Mouse (Mus musculus): ENCODE measurements around the gene Npnt. TPM values are rescaled to one million over a fixed set of nuclear protein-coding genes. Genes with fewer than 3 reads are reported as not detected.

Gene Npnt
- polyA plus RNA-seq, 1 experiment from 2014 or later: 48.0 TPM

DNA sequence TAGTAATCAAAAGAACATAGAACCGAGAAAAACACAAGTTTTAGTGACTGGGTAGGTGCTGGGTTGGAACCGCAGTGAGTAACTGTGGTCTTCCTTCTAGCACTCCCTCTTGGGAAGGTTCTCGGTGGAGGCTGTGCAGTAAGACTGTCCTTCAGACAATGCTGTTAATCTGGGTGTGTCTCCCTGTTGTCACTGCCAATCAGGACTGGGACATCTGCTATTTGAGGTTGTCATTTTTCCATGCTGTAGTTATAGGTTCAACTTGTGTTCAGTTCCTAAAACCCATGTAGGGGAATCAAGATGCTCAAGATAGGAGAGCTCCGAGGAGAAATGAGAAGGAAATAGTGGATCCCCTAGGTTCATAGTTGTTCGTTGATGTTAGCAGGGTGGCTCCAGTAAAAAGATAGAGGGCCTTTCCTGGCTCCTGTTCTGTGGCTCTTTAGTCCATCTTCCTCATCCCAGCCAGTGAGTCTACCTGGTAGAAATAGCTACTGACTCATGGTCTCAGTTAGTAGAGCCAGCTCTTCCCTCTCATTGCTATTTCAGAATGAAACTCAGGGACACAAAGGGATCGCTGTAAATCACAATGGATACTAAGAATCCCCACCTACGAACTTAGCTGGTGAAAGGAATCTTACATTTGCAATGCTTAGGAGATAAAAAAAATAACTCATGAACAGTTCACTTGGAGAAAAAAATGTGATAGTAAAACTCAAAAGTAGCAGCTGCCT, 12.7 kb upstream of the Npnt start:
- no peaks in the 10 kb centered on the region for H3K27me3 ChIP-seq (ENCODE audit: control insufficient read depth, insufficient read depth, low read length)

DNA sequence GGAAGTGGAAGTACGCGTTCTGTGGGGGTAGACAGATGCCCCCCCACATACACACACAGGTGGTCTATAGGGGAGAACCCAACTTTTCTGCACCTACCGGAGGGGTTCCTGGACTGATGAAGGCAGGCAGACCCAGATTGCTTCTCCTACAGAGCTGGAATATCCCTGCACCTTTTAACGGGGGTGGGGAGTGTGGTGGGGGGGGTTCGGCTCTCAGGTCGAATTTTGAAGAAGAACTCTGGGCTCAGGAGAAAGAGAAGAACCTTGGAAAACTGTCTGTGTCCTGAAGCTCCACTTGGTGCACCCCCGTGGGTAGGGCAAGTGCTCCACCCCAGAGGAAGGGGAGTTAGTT, 414 bp upstream of the Npnt start:
- TF ChIP-seq CTCF (IDR thresholded peaks at IDR 0.05; ENCODE audit: low read depth): no peak
- no peak for TF ChIP-seq EP300 (optimal IDR thresholded peaks at IDR 0.05)
- peak overlapping the region; percentile 98 for H3K4me2 ChIP-seq (replicated peaks; ENCODE audit: low read depth)
- peak overlapping the region; percentile 67 for H3K9ac ChIP-seq (ENCODE audit: low read length)
- H3K4me1 ChIP-seq (replicated peaks; ENCODE audit: control insufficient read depth, insufficient read depth): no peaks in the 10 kb centered on the region; the same call in 1 of the 2 replicates
- DNase-seq (ENCODE audit: low spot score) (no peak), ATAC-seq (ENCODE audit: low FRiP score, low TSS enrichment) (no peak)
- H3K4me3 ChIP-seq (ENCODE audit: low read depth, low read length): peak overlapping the region; percentile 67
- no peaks in the 10 kb centered on the region for H3K27me3 ChIP-seq (ENCODE audit: control insufficient read depth, insufficient read depth, low read length)
- 11% methylated on average over 7 of the region's 7 CpGs for WGBS
- no peaks in the 10 kb centered on the region for H3K9me3 ChIP-seq (ENCODE audit: control insufficient read depth, low read length)
- H3K27ac ChIP-seq (replicated peaks): no peak overlapping the region; the same call in 1 of the 2 replicates
- H3K36me3 ChIP-seq (ENCODE audit: control insufficient read depth, insufficient read depth, low read length): no peaks in the 10 kb centered on the region

More for the DNA sequence above, 12.7 kb upstream of the Npnt start:
- Histone ChIP-seq H3K9me3 (ENCODE audit: control insufficient read depth, low read length) (no peaks in the 10 kb centered on the region), H3K9ac (ENCODE audit: low read length) (no peak overlapping the region), H3K4me3 (ENCODE audit: low read depth, low read length) (no peak overlapping the region), H3K4me2 (replicated peaks; ENCODE audit: low read depth) (no peak overlapping the region), H3K4me1 (replicated peaks; ENCODE audit: control insufficient read depth, insufficient read depth) (no peaks in the 10 kb centered on the region), H3K27ac (replicated peaks) (no peak overlapping the region), H3K36me3 (ENCODE audit: control insufficient read depth, insufficient read depth, low read length) (no peaks in the 10 kb centered on the region)
- TF ChIP-seq EP300 (optimal IDR thresholded peaks at IDR 0.05): no peak
- ATAC-seq (ENCODE audit: low FRiP score, low TSS enrichment) (no peak), DNase-seq (ENCODE audit: low spot score) (no peak)
- WGBS: 93% methylated on average over 7 of the region's 7 CpGs

DNA sequence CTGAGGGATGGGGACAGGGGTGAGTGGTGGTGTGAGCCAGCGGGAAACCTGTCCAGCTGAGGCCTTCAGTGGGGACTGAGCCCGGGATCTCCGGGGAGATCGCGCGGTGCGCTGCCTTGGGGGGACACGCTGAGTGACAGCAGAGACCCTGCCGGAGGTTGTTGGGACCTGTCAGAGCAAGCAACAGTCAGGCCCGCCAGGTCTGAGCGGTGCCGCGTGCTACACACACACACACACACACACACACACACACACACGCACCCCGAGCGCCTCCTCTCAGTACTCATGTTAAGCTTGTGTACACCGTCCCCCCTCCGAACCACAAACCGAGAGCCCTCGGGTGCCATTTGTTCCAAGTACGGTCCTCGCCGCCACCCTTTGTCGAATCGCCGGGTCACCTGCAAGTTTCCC, 706 bp downstream of the Npnt start:
- TF ChIP-seq EP300 (optimal IDR thresholded peaks at IDR 0.05): no peak
- TF ChIP-seq CTCF (IDR thresholded peaks at IDR 0.05; ENCODE audit: low read depth): no peak
- H3K4me2 ChIP-seq (replicated peaks; ENCODE audit: low read depth): peak overlapping the region; percentile 98
- DNase-seq (ENCODE audit: low spot score): peak; percentile 53
- H3K4me1 ChIP-seq (replicated peaks; ENCODE audit: control insufficient read depth, insufficient read depth): no peaks in the 10 kb centered on the region; the same call in 1 of the 2 replicates
- ATAC-seq (ENCODE audit: low FRiP score, low TSS enrichment): peak; percentile 75
- WGBS: 0% methylated on average over 21 of the region's 26 CpGs
- H3K9me3 ChIP-seq (ENCODE audit: control insufficient read depth, low read length): no peaks in the 10 kb centered on the region
- peak overlapping the region; percentile 67 for H3K9ac ChIP-seq (ENCODE audit: low read length)
- no peaks in the 10 kb centered on the region for H3K27me3 ChIP-seq (ENCODE audit: control insufficient read depth, insufficient read depth, low read length)
- H3K27ac ChIP-seq (replicated peaks): peak overlapping the region; percentile 49
- H3K4me3 ChIP-seq (ENCODE audit: low read depth, low read length): peak overlapping the region; percentile 67
- H3K36me3 ChIP-seq (ENCODE audit: control insufficient read depth, insufficient read depth, low read length): no peaks in the 10 kb centered on the region

DNA sequence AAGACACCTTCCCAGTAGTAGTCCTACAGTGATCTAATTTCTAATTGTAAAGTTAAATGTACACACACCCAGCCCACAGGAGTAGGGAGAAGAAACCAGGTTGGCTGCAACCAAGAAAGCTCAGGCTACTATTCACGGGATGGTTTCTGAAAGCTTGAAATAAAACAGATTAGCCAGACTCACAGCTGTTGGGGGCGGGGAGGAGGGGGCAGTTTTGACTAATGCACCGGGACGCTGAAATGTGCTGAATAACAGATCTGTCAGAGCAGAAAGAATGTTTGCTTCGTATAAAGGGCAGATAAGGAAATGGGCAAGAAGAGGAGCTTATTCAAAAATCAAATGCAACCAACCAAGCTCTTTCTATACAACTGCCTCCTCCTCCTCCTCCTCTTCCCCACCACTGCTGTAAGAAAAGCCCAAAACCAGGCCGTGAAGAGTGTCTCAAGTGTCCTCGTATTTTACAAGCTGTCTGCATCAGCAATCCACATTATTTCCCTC, 1.7 kb downstream of the Npnt start:
- Histone ChIP-seq H3K27ac (replicated peaks) (no peak overlapping the region), H3K4me1 (replicated peaks; ENCODE audit: control insufficient read depth, insufficient read depth) (no peaks in the 10 kb centered on the region; the same call in 1 of the 2 replicates), H3K9me3 (ENCODE audit: control insufficient read depth, low read length) (no peaks in the 10 kb centered on the region), H3K4me2 (replicated peaks; ENCODE audit: low read depth) (peak overlapping the region; percentile 98), H3K27me3 (ENCODE audit: control insufficient read depth, insufficient read depth, low read length) (no peaks in the 10 kb centered on the region), H3K36me3 (ENCODE audit: control insufficient read depth, insufficient read depth, low read length) (no peaks in the 10 kb centered on the region), H3K4me3 (ENCODE audit: low read depth, low read length) (peak overlapping the region; percentile 67; the same call in 1 of the 2 replicates), H3K9ac (ENCODE audit: low read length) (no peak overlapping the region)
- 11% methylated on average over 7 of the region's 7 CpGs for WGBS
- no peak for TF ChIP-seq EP300 (optimal IDR thresholded peaks at IDR 0.05)
- no peak for TF ChIP-seq CTCF (IDR thresholded peaks at IDR 0.05; ENCODE audit: low read depth)
- DNase-seq (ENCODE audit: low spot score) (no peak), ATAC-seq (ENCODE audit: low FRiP score, low TSS enrichment) (no peak)

DNA sequence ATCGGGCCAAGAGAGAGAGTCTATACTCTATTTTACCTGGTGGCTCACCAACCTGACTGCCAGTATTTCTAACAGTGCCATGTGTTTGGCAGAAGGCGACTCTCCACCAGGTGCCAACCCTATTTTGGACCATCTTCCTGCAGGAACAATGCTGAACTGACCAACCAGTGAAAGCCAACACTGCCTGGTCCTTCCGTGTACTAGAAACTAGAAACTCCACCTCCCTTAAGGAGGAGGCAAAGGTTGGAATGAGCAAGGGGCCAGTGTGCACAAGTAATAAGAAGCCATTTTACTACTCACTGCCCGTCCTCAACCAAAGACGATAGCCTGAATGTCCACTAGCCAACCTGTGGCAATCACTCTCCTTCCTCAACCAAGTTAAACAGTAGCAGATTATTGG, 4.0 kb downstream of the Npnt start:
- no peak overlapping the region for H3K27ac ChIP-seq (replicated peaks)
- H3K9me3 ChIP-seq (ENCODE audit: control insufficient read depth, low read length): no peaks in the 10 kb centered on the region
- 89% methylated on average over 5 of the region's 5 CpGs for WGBS
- no peak for TF ChIP-seq EP300 (optimal IDR thresholded peaks at IDR 0.05)
- no peak for TF ChIP-seq CTCF (IDR thresholded peaks at IDR 0.05; ENCODE audit: low read depth)
- DNase-seq (ENCODE audit: low spot score) (no peak), ATAC-seq (ENCODE audit: low FRiP score, low TSS enrichment) (no peak)
- H3K36me3 ChIP-seq (ENCODE audit: control insufficient read depth, insufficient read depth, low read length): no peaks in the 10 kb centered on the region
- no peaks in the 10 kb centered on the region; the same call in 1 of the 2 replicates for H3K4me1 ChIP-seq (replicated peaks; ENCODE audit: control insufficient read depth, insufficient read depth)
- H3K4me3 ChIP-seq (ENCODE audit: low read depth, low read length): no peak overlapping the region
- H3K9ac ChIP-seq (ENCODE audit: low read length): no peak overlapping the region
- no peaks in the 10 kb centered on the region for H3K27me3 ChIP-seq (ENCODE audit: control insufficient read depth, insufficient read depth, low read length)
- no peak overlapping the region for H3K4me2 ChIP-seq (replicated peaks; ENCODE audit: low read depth)

DNA sequence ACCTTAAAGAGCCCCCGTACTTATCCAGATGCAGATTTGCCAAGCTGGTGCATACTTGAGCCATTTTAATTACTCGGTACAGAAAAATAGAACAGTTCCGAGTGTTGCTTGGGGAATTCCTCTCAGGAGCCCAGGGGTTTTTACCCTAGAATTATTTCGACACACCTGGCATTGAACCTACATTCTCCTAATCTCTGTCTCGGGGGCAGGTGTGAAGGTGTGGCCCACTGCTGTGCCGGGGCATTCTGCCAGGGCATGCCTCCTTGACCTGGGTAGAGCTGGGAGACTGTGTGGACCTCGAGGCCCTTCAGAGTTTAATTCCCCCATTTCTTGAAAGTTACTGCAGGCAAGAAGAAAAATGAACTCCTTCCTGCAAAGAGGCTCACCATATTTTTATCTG, 4.4 kb downstream of the Npnt start:
- no peak for ATAC-seq (ENCODE audit: low FRiP score, low TSS enrichment)
- Histone ChIP-seq H3K9ac (ENCODE audit: low read length) (no peak overlapping the region), H3K27me3 (ENCODE audit: control insufficient read depth, insufficient read depth, low read length) (no peaks in the 10 kb centered on the region), H3K9me3 (ENCODE audit: control insufficient read depth, low read length) (no peaks in the 10 kb centered on the region), H3K36me3 (ENCODE audit: control insufficient read depth, insufficient read depth, low read length) (no peaks in the 10 kb centered on the region), H3K4me2 (replicated peaks; ENCODE audit: low read depth) (no peak overlapping the region), H3K4me1 (replicated peaks; ENCODE audit: control insufficient read depth, insufficient read depth) (no peaks in the 10 kb centered on the region; the same call in 1 of the 2 replicates), H3K4me3 (ENCODE audit: low read depth, low read length) (no peak overlapping the region), H3K27ac (replicated peaks) (no peak overlapping the region)
- no peak for TF ChIP-seq CTCF (IDR thresholded peaks at IDR 0.05; ENCODE audit: low read depth)
- TF ChIP-seq EP300 (optimal IDR thresholded peaks at IDR 0.05): no peak
- WGBS: 65% methylated on average over 7 of the region's 7 CpGs
- DNase-seq (ENCODE audit: low spot score): no peak

Measured in stomach, postnatal 0 days (tissue).